Mouse (Mus musculus): ENCODE measurements around the gene Bmf. TPM values are rescaled to one million over a fixed set of nuclear protein-coding genes. Genes with fewer than 3 reads are reported as not detected.
"Not testable (repeated sequence)": the region's sequence is repeated elsewhere in the genome, so short reads cannot be mapped to it uniquely, and the experiment has no call there.

The Bmf gene
- polyA plus RNA-seq, 1 experiment from 2014 or later: 4.6 TPM

DNA sequence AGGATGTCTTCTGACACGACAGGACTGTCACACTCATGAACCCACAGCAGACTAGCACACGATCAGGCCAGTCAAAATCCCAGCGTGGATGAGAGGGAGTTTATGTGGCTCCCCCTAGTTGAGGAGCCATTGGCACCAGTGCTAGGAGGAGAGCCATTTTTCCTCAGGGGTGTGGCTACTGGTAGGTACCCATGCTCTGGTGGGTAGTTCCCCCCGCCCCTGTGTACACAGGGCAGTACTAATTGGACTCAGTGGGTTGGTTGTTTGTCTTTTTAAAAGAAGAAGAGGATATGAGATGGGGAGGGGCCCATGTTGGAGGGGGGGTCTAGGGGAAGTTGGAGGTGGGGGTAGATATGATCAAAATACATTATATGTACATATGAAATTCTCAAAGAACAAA is 12.5 kb upstream of the Bmf start:
- ATAC-seq (ENCODE audit: low read depth): no peak
- WGBS: 84% methylated on average over 4 of the region's 4 CpGs

DNA sequence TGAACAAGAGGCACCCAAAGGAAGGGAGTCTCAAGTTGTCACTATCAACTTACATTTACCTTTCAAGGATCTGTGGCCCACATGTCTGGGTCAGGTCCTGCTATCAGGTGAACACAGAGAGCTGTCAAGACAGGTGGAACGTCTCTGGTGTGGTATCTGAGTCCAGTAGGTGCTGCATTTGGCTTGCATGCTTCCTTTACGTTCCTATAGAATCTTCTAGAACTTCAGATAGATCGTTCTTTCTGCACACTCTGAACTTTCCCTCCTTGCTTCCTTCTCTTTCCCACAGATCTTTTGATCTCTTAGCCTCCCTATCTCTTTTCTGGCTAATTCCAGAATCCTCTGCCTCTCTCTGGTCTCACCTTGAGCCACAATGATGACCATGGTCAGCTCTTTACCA is 8.9 kb upstream of the Bmf start:
- no peak overlapping the region for H3K27ac ChIP-seq (replicated peaks)
- no peak for ATAC-seq (ENCODE audit: low read depth)
- H3K4me2 ChIP-seq: no peak overlapping the region
- H3K27me3 ChIP-seq: no peaks in the 10 kb centered on the region
- WGBS: 90% methylated on average over 3 of the region's 3 CpGs
- no peaks in the 10 kb centered on the region for H3K36me3 ChIP-seq
- no peak overlapping the region for H3K9ac ChIP-seq
- no peaks in the 10 kb centered on the region; the same call in 1 of the 2 replicates for H3K4me1 ChIP-seq (replicated peaks)
- no peaks in the 10 kb centered on the region for H3K9me3 ChIP-seq
- H3K4me3 ChIP-seq: no peak overlapping the region

More for the DNA sequence above, 12.5 kb upstream of the Bmf start:
- Histone ChIP-seq H3K27me3 (no peaks in the 10 kb centered on the region), H3K4me2 (no peak overlapping the region), H3K27ac (replicated peaks) (no peak overlapping the region), H3K9me3 (no peaks in the 10 kb centered on the region), H3K36me3 (no peaks in the 10 kb centered on the region), H3K4me1 (replicated peaks) (no peaks in the 10 kb centered on the region), H3K9ac (no peak overlapping the region), H3K4me3 (no peak overlapping the region)

DNA sequence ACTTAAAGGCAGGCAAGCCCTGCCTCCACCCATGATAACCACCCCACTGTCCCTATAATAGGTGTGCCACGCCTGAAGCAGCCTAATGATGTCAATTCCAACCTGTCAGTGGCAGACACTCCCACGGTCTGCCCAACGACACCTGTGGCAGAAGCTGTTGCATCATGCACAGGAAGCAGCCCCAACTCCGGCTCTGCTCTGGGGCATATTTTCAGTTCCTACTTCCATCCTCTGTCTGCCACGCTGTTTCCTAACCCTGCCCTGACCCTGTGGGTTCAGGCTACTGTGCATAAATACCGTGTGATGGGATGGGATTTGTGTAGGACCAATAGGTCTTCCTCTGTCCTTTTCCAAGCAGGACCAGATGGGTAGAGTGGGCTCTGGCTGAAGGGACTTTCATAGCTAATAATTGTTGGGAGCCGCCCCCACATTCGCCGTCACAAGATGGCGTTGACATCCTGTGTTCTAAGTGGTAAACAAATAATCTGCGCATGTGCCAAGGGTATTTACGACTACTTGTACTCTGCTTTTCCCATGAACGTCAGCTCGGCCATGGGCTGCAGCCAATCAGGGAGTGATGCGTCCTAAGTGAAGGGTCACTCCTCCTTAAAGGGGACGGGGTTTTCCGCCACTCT is 5.0 kb upstream of the Bmf start:
- 73% methylated on average over 15 of the region's 17 CpGs for WGBS
- peak; percentile 63 for ATAC-seq (ENCODE audit: low read depth)
- H3K36me3 ChIP-seq: not testable (repeated sequence)

DNA sequence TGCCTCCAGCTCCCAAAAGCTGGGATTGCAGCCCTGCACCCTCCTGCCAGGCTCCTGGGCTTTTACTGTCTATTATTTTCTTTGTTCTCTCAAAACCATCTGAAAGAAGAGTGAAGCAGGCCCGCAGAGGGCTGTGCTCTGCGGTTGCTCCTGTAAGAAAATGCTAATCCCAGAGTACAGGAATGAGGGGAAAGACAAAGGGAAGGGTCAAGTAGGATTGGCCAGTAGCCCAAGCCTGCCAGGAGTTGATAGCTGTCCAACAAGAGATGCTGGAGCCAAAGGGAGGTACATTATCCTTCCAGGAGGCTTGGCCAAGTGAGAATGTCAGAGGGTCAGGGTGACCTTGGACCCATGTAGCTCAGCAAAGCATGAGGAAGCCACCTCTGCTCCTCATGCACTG is 2.1 kb upstream of the Bmf start:
- peaks cover 31% of the 10 kb centered on the region for H3K4me1 ChIP-seq (replicated peaks)
- H3K9me3 ChIP-seq: 0 out of 2 replicates have a peak, but pooled peaks cover 4% of the 10 kb centered on the region
- peaks cover 9% of the 10 kb centered on the region for H3K27me3 ChIP-seq
- H3K9ac ChIP-seq: no peak overlapping the region
- WGBS: 41% methylated on average over 2 of the region's 2 CpGs
- no peak overlapping the region for H3K4me3 ChIP-seq
- H3K27ac ChIP-seq (replicated peaks): no peak overlapping the region
- H3K36me3 ChIP-seq: no peaks in the 10 kb centered on the region
- ATAC-seq (ENCODE audit: low read depth): no peak
- H3K4me2 ChIP-seq: no peak overlapping the region

More for the DNA sequence above, 5.0 kb upstream of the Bmf start:
- peak overlapping the region; percentile 59; the same call in 1 of the 2 replicates for H3K27ac ChIP-seq (replicated peaks)
- H3K9ac ChIP-seq: peak overlapping the region; percentile 63
- peak overlapping the region; percentile 38 for H3K4me3 ChIP-seq
- peak overlapping the region; percentile 56 for H3K4me2 ChIP-seq
- not testable (repeated sequence) for H3K9me3 ChIP-seq; H3K4me1 ChIP-seq (replicated peaks); H3K27me3 ChIP-seq

DNA sequence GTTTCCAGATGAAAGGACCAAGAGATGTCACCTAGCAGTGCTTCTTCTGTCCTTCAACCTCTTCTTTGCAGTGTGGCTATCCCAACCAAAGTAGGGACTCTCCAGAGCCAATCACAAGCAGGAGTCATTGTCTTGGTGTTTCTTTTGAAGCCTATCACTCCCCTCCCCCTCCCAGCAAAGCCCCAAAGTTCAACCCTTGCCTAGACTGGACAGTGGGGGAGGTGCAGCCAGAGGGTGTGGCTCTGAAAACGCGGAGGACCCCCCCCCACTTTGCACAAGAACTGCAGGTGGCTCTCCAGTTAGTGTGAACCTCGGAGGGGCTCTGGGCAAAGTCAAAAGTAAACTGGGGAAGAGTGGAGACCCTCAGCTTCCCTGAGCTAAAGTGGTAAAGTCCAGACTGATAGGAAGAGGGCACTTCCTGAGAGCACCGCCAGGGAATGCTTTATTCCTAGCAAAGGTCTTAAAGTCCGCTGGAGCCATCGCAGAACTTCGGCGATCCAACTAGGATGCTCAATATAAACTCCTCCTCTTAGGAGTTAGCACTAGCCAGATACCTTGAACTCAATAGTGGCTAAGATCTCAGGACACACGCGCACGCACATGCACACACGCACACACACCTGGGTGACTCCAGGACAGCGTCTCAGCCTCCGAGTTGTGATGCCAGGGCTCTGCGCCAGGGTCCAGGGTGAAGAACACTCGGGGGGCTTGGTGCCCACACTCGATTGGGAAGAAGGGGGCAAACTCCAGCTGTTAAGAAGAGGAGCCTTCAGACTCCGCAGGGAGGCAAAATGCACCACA is 866 bp downstream of the Bmf start:
- H3K36me3 ChIP-seq: no peaks in the 10 kb centered on the region
- H3K4me2 ChIP-seq: peak overlapping the region; percentile 88
- WGBS: under 1% methylated on average over 18 of the region's 18 CpGs
- H3K9ac ChIP-seq: peak overlapping the region; percentile 88
- H3K9me3 ChIP-seq: 0 out of 2 replicates have a peak, but pooled peaks cover 4% of the 10 kb centered on the region
- ATAC-seq (ENCODE audit: low read depth): peak; percentile 2; the same call in 1 of the 2 replicates
- H3K27me3 ChIP-seq: peaks cover 9% of the 10 kb centered on the region
- H3K4me1 ChIP-seq (replicated peaks): peaks cover 61% of the 10 kb centered on the region
- peak overlapping the region; percentile 79 for H3K4me3 ChIP-seq
- H3K27ac ChIP-seq (replicated peaks): 0 out of 2 replicates have a peak overlapping the region, but pooled peaks have one; percentile 14

DNA sequence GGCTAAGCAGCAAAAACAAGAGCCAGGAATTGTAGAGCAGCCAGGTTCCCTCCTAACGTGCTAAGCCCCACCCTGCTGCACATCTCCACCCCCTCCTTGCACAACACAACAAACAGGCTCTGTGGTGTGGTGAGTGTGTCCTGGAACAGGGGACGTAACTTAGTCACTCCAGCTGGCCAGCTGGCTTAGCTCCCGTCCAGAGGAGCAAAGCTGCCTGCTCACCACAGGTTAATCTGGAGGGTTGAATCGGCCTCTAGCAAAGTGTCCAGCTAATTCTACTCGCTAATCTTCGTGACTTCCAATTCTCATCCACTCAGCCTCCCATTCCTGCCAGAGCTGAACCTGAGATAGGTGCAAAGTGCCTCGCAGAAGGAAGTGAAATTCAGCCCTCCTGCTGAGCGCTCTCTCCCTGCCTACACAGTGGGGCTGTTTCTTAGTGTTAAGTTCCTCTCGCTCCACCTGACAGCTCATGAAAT is 1.9 kb downstream of the Bmf start:
- H3K4me2 ChIP-seq: peak overlapping the region; percentile 88
- peak overlapping the region; percentile 79 for H3K4me3 ChIP-seq
- 17% methylated on average over 9 of the region's 9 CpGs for WGBS
- H3K36me3 ChIP-seq: no peaks in the 10 kb centered on the region
- peaks cover 72% of the 10 kb centered on the region for H3K4me1 ChIP-seq (replicated peaks)
- H3K27ac ChIP-seq (replicated peaks): no peak overlapping the region
- 0 out of 2 replicates have a peak, but pooled peaks cover 4% of the 10 kb centered on the region for H3K9me3 ChIP-seq
- peak overlapping the region; percentile 55 for H3K9ac ChIP-seq
- peaks cover 9% of the 10 kb centered on the region for H3K27me3 ChIP-seq
- ATAC-seq (ENCODE audit: low read depth): no peak

DNA sequence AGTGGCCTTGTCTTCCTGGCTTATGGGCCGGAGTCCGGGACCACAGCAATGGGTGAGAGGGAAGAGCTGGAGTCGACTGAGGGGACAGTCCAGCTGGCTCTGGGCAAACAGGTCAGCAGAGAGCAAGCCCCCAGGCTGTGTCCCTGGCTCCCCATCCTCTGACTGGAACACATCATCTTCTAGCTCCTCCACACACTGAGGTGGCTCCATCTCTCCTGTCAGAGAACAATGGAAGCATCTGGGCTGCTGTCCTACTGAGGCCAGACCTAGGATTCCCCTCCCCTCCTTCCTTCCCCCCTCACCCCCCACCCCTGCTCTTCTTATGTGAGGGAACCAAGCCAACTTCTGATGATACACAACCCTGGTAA is 2.7 kb downstream of the Bmf start:
- Histone ChIP-seq H3K27me3 (peaks cover 9% of the 10 kb centered on the region), H3K4me2 (peak overlapping the region; percentile 88), H3K9ac (peak overlapping the region; percentile 55), H3K9me3 (no peaks in the 10 kb centered on the region), H3K27ac (replicated peaks) (no peak overlapping the region), H3K36me3 (no peaks in the 10 kb centered on the region), H3K4me3 (no peak overlapping the region), H3K4me1 (replicated peaks) (peaks cover 78% of the 10 kb centered on the region)
- no peak for ATAC-seq (ENCODE audit: low read depth)
- WGBS: 46% methylated on average over 3 of the region's 3 CpGs

DNA sequence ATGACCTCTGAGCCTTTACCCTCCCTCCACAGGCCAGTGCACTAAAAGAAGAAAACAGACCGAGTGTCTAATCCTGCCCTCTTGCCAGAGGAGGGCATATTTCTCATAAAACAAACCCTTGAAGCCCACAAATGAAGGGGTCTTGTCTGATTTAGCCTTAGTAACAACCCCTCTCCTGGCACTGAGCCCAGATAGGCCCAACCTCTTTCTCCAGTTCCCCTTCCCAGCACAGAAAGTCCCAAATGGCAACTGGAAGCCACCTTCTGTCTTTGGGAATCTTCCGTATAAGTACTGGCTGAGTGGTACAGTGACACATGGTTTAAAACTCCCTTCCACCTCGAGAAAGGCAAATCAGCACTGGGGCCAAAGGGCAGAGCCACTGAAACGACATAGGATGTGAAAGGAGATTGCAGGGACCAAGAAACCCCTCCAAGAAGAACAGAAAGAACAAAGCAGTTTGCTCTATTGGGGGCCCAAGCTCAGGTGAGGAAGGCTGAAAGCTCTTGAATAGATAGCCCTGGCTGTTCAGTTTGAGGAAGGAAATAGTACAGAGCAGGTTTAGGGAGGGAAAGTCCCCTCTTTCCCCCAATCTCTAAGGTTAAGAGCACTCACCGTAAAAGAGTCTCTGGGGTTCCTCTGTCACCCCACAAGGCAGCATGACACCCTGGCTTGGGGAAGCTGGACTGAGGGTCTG is 3.2 kb downstream of the Bmf start:
- Histone ChIP-seq H3K9me3 (no peaks in the 10 kb centered on the region), H3K27ac (replicated peaks) (peak overlapping the region; percentile 79), H3K4me1 (replicated peaks) (peaks cover 80% of the 10 kb centered on the region), H3K4me3 (no peak overlapping the region), H3K4me2 (peak overlapping the region; percentile 88), H3K36me3 (no peaks in the 10 kb centered on the region), H3K9ac (peak overlapping the region; percentile 55), H3K27me3 (peaks cover 9% of the 10 kb centered on the region)
- no peak for ATAC-seq (ENCODE audit: low read depth)
- WGBS: 23% methylated on average over 5 of the region's 5 CpGs

DNA sequence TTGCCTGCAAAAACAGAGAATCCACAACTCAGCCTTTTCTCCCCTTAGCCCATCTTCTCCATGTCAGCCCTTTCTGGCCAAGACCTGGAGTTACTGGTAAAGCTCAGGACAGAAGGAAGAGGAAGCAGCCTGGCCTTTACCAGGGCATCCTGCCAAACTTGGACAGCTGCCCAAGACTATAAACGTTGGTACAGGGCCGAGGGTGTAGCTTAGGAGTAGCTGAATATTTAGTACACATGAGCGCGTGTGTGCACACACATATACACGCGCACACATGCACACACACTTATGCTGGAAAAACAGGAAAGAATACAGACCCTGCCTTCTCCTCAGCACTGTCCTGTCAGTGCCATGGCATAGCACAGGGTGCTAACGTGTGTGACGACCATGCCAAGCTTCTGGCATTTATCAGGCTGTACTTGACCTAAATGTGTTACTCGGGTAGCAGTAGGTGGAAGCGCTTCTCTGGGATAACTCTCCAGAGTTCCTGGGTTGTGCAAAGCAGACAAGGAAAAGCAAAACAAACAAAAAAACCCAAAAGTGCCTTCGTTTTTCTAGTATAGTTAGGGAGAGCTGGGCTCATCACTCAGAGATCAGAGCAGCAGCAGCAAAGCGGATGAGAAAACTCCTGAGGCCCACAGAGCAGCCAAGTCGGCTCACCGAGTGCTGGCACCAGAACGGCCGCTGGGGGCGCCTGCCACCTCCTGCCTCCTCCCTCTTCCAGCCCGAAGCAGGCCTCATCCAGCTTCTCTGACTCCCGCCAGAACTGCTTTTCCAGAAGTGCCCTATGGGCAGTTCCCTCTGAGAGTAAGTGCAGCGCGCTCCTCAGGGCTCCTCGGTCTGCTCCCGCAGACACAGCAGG is 4.0 kb downstream of the Bmf start:
- WGBS: 23% methylated on average over 23 of the region's 23 CpGs
- H3K4me1 ChIP-seq (replicated peaks): peaks cover 87% of the 10 kb centered on the region
- peaks cover 9% of the 10 kb centered on the region for H3K27me3 ChIP-seq
- H3K36me3 ChIP-seq: no peaks in the 10 kb centered on the region
- peak overlapping the region; percentile 79 for H3K27ac ChIP-seq (replicated peaks)
- peak overlapping the region; percentile 13 for H3K9ac ChIP-seq
- no peaks in the 10 kb centered on the region for H3K9me3 ChIP-seq
- H3K4me3 ChIP-seq: no peak overlapping the region
- H3K4me2 ChIP-seq: peak overlapping the region; percentile 88
- ATAC-seq (ENCODE audit: low read depth): 0 out of 2 replicates have a peak, but pooled peaks have one; percentile 6

DNA sequence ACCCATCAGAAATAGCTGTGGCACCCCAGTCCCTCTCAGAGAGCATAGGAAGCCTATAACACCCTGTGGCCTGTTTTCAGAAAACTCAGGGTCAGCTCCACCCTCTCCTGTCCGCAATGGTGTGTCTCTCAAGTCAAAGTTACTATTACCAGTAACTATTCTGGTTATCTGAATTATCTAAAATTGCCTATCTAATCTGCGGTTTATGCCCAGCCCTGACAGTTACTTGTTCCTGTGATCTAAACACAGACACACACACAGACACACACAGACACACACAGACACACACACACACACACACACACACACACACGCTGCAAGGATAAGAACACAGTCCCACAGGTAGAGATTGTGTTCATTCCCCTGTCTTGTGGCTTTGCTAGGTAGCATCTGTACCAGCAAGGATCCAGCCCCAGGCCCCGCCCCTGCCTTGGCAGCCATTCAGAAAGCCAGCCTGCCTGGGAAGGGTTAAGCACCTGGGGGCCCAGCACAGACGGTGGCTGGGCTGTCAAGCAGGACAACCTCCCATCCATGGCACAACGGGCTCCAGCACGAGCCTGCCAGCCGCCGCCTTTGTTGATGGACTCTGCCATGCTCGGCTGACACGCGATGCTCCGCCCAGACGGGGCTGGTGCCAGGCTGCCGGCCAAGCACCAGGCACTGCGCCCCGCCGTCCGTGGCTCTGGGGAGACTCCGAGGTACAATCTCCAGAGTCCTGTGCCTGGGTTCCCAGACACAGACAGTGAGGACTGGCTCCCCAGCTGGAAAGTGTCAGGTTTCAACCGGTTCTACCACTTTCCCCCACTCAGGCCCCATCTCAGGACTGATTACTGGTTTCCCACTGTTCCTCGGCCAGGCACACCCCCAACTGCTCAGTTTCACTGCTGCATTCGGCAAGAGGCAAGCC is 5.3 kb downstream of the Bmf start:
- peak; percentile 57 for ATAC-seq (ENCODE audit: low read depth)
- Histone ChIP-seq H3K4me2 (peak overlapping the region; percentile 88), H3K36me3 (no peaks in the 10 kb centered on the region), H3K27me3 (peaks cover 9% of the 10 kb centered on the region), H3K27ac (replicated peaks) (peak overlapping the region; percentile 79), H3K9ac (peak overlapping the region; percentile 55), H3K4me1 (replicated peaks) (peaks cover 90% of the 10 kb centered on the region), H3K9me3 (no peaks in the 10 kb centered on the region), H3K4me3 (peak overlapping the region; percentile 21)
- 11% methylated on average over 23 of the region's 23 CpGs for WGBS
